Mouse (Mus musculus): Measurements from ENCODE around the gene Olfr1389. TPM values are rescaled to one million over a fixed set of nuclear protein-coding genes. Genes with fewer than 3 reads are reported as not detected.
"Not testable (repeated sequence)": the region's sequence is repeated elsewhere in the genome, so short reads cannot be mapped to it uniquely, and the experiment has no call there.

Gene Olfr1389
- total RNA-seq (2017) = not detected in 3 replicates

GRCm38 (mm10) chr11:49422767-49423166, at the start of gene Olfr1389:
Gene Olfr1389 (plus strand): TSS chr11:49423067.
- ATAC-seq (replicated peaks; ENCODE audit: insufficient number of reproducible peaks, low FRiP score, low TSS enrichment, poor library complexity, severe bottlenecking) = no peak

- ATAC-seq (replicated peaks; ENCODE audit: insufficient number of reproducible peaks, low FRiP score, low TSS enrichment, poor library complexity, severe bottlenecking) = no peak
Measured at GRCm38 (mm10) chr11:49383133-49383532, 39.7 kb upstream of the Olfr1389 start.

- not testable (repeated sequence) for ATAC-seq (replicated peaks; ENCODE audit: insufficient number of reproducible peaks, low FRiP score, low TSS enrichment, poor library complexity, severe bottlenecking)
Measured at GRCm38 (mm10) chr11:49386118-49386517, 36.7 kb upstream of the Olfr1389 start.

GRCm38 (mm10) chr11:49392707-49393106, 30.2 kb upstream of the Olfr1389 start:
- ATAC-seq (replicated peaks; ENCODE audit: insufficient number of reproducible peaks, low FRiP score, low TSS enrichment, poor library complexity, severe bottlenecking) = not testable (repeated sequence)

- ATAC-seq (replicated peaks; ENCODE audit: insufficient number of reproducible peaks, low FRiP score, low TSS enrichment, poor library complexity, severe bottlenecking) = no peak
Measured at GRCm38 (mm10) chr11:49406784-49407183, 16.1 kb upstream of the Olfr1389 start.

- ATAC-seq (replicated peaks; ENCODE audit: insufficient number of reproducible peaks, low FRiP score, low TSS enrichment, poor library complexity, severe bottlenecking) = no peak
Measured at GRCm38 (mm10) chr11:49410540-49410939, 12.3 kb upstream of the Olfr1389 start.

GRCm38 (mm10) chr11:49425257-49425927, 2.5 kb downstream of the Olfr1389 start:
- ATAC-seq (replicated peaks; ENCODE audit: insufficient number of reproducible peaks, low FRiP score, low TSS enrichment, poor library complexity, severe bottlenecking) = no peak

GRCm38 (mm10) chr11:49429641-49430040, 6.8 kb downstream of the Olfr1389 start:
- no peak for ATAC-seq (replicated peaks; ENCODE audit: insufficient number of reproducible peaks, low FRiP score, low TSS enrichment, poor library complexity, severe bottlenecking)

- no peak for ATAC-seq (replicated peaks; ENCODE audit: insufficient number of reproducible peaks, low FRiP score, low TSS enrichment, poor library complexity, severe bottlenecking)
Measured at GRCm38 (mm10) chr11:49436411-49436810, 13.5 kb downstream of the Olfr1389 start, which contains the start of gene Olfr1388. Gene Olfr1388 (plus strand): TSS chr11:49436624.

GRCm38 (mm10) chr11:49455043-49455442, 32.2 kb downstream of the Olfr1389 start, which contains the start of gene Olfr1387:
Gene Olfr1387 (plus strand): TSS chr11:49455343.
- no peak for ATAC-seq (replicated peaks; ENCODE audit: insufficient number of reproducible peaks, low FRiP score, low TSS enrichment, poor library complexity, severe bottlenecking)

- not testable (repeated sequence) for ATAC-seq (replicated peaks; ENCODE audit: insufficient number of reproducible peaks, low FRiP score, low TSS enrichment, poor library complexity, severe bottlenecking)
Measured at GRCm38 (mm10) chr11:49464746-49465145, 41.9 kb downstream of the Olfr1389 start, which contains the start of gene Olfr1386. Gene Olfr1386 (plus strand): TSS chr11:49465046.

Other genes with a start within 250 kb of the Olfr1389 start
- gene Btnl9, start 235.9 kb upstream of the Olfr1389 start, total RNA-seq (2017) = 0.75 to 2.2 TPM (median 0.78 TPM) in 3 replicates
- 96.4 to 134 TPM (median 134 TPM) in 3 replicates for gene Zfp62, start 219.8 kb upstream of the Olfr1389 start, total RNA-seq (2017)
- 58.6 to 80.8 TPM (median 72.0 TPM) in 3 replicates for gene Mgat1, start 178.9 kb upstream of the Olfr1389 start, total RNA-seq (2017)
- 2.0 TPM in 1 of 3 replicates, not detected in the others for gene Olfr1393, start 144.8 kb upstream of the Olfr1389 start, total RNA-seq (2017)
- not detected in 3 replicates for gene Olfr1392, start 137.8 kb upstream of the Olfr1389 start, total RNA-seq (2017)
- gene Olfr10, start 118.3 kb upstream of the Olfr1389 start, total RNA-seq (2017) = not detected in 3 replicates
- gene Olfr1391, start 100.3 kb upstream of the Olfr1389 start, total RNA-seq (2017) = not detected in 3 replicates
- gene Olfr1390, start 87.9 kb upstream of the Olfr1389 start, total RNA-seq (2017) = not detected in 3 replicates
- gene Olfr1388, start 13.6 kb downstream of the Olfr1389 start, total RNA-seq (2017) = 0.68 TPM in 1 of 3 replicates, not detected in the others
- gene Olfr1387, start 32.3 kb downstream of the Olfr1389 start, total RNA-seq (2017) = not detected in 3 replicates
- gene Olfr1386, start 42.0 kb downstream of the Olfr1389 start, total RNA-seq (2017) = not detected in 3 replicates
- gene Olfr1385, start 66.0 kb downstream of the Olfr1389 start, total RNA-seq (2017) = not detected in 3 replicates
- gene Olfr1384, start 83.7 kb downstream of the Olfr1389 start, total RNA-seq (2017) = not detected in 3 replicates
- not detected in 3 replicates for gene Olfr1383, start 96.6 kb downstream of the Olfr1389 start, total RNA-seq (2017)
- gene Olfr1382, start 105.2 kb downstream of the Olfr1389 start, total RNA-seq (2017) = 0.19 TPM in 1 of 3 replicates, not detected in the others
- gene Olfr1381, start 120.4 kb downstream of the Olfr1389 start, total RNA-seq (2017) = not detected in 3 replicates
- gene Olfr1380, start 133.8 kb downstream of the Olfr1389 start, total RNA-seq (2017) = 0.32 TPM in 1 of 3 replicates, not detected in the others
- gene Flt4, start 186.2 kb downstream of the Olfr1389 start, total RNA-seq (2017) = 0.48 TPM in 1 of 3 replicates, not detected in the others
- not detected in 3 replicates for gene Scgb3a1, start 240.5 kb downstream of the Olfr1389 start, total RNA-seq (2017)